Mouse (Mus musculus): Measurements from ENCODE around the gene Edn1.

The Edn1 gene

GRCm38 (mm10) chr13:42309804-42310203 is 8.5 kb downstream of the Edn1 start:
- no peak for DNase-seq (ENCODE audit: inconsistent age in 2 of 2, low spot score in 1 of 2)

GRCm38 (mm10) chr13:42315628-42316027 is 14.4 kb downstream of the Edn1 start:
- no peak for DNase-seq (ENCODE audit: inconsistent age in 2 of 2, low spot score in 1 of 2)

- no peak for DNase-seq (ENCODE audit: inconsistent age in 2 of 2, low spot score in 1 of 2)
Measured at GRCm38 (mm10) chr13:42317808-42318207, 16.5 kb downstream of the Edn1 start.

- peak; percentile 64 to 78 for DNase-seq (ENCODE audit: inconsistent age in 2 of 2, low spot score in 1 of 2)
Measured at GRCm38 (mm10) chr13:42328576-42328975, 27.3 kb downstream of the Edn1 start.

GRCm38 (mm10) chr13:42331104-42331503 is 29.8 kb downstream of the Edn1 start:
- no peak for DNase-seq (ENCODE audit: inconsistent age in 2 of 2, low spot score in 1 of 2)

GRCm38 (mm10) chr13:42334981-42335380 is 33.7 kb downstream of the Edn1 start:
- DNase-seq (ENCODE audit: inconsistent age in 2 of 2, low spot score in 1 of 2), result no peak

DNA sequence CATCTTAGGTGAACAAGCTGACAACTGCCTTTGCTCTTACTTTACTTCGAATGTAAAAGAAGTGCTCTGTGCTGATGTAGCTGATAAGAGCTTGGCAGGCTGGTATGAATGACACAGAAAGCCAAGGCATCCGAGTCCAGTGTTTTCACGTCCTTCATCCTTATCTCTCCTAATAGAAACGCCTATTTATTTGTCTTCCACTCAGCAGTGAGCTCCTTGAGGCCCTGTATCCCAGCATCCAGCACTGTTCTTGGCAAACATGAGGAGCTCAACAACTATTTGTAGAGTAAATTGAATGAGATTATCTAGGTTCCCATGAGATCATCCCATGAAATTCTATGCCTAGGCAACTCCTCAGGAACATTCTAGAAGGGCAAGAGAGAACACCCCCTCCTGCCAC is 35.1 kb downstream of the Edn1 start:
- DNase-seq (ENCODE audit: inconsistent age in 2 of 2, low spot score in 1 of 2), result peak in 1 of 2 experiments; percentile 47

DNA sequence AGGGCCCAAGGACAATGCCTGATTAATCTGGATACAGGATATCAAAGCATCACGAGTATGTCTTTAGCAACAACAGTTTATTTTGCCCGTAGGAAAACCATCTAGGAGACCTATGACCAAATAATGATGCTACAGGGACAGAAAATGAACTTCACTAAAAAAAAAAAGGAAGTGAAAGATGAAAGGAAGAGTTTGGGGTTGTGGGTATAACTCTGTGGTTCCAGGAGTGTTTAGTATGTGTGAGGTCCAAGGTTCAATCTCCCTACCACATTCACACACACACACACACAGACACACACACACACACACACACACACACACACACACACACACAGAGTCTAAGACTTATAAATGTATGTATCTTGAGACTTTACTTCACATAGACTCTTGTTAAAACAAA is 35.8 kb downstream of the Edn1 start:
- no peak for DNase-seq (ENCODE audit: inconsistent age in 2 of 2, low spot score in 1 of 2)

- no peak for DNase-seq (ENCODE audit: inconsistent age in 2 of 2, low spot score in 1 of 2)
Measured at GRCm38 (mm10) chr13:42339466-42339865, 38.2 kb downstream of the Edn1 start.

DNA sequence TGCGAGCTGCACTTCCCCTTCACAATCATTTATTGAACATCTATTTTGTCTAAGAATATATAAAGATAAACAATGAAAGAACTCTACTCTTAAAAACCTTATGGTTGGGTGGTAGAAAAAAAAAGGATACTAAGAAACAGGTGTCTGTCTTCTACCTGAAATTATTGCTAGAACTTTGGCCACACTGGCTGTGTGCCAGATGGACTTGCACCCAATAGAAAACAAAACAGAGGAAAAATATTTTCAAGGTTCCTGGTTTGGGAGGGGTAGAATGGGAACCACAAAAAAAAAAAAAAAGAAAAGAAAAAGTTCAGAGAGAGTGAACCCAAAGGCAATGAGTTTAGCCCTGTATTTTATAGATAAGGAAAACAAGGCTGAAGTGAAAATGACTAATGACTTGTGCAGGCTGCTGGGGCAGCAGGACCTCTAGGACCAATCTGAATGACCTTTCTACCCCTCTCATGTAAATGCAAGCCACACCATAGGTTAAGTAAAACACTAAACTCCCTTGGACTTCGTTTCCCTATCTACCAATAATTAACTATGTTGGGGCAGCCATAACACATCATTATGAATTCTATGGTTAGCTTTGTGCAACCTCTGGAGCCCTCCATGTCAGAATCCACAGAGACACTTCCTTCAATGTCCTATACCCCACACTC is 40.7 kb downstream of the Edn1 start:
- no peak for DNase-seq (ENCODE audit: inconsistent age in 2 of 2, low spot score in 1 of 2)

GRCm38 (mm10) chr13:42345439-42345838 is 44.2 kb downstream of the Edn1 start:
- DNase-seq (ENCODE audit: inconsistent age in 2 of 2, low spot score in 1 of 2), result no peak

- DNase-seq (ENCODE audit: inconsistent age in 2 of 2, low spot score in 1 of 2), result no peak
Measured at GRCm38 (mm10) chr13:42346414-42346813, 45.1 kb downstream of the Edn1 start.

- no peak for DNase-seq (ENCODE audit: inconsistent age in 2 of 2, low spot score in 1 of 2)
Measured at GRCm38 (mm10) chr13:42351675-42352074, 50.4 kb downstream of the Edn1 start.
